Mouse (Mus musculus) myocyte (in vitro differentiated cells): ENCODE measurements around the gene Morn1.

Experiments
- MAX ChIP-seq: IDR thresholded peaks from one replicate; pipeline ENCODE4 v1.6.1; 2011; ENCODE audit warnings: low read depth, mild to moderate bottlenecking, control low read depth
- MYOD1 ChIP-seq, 3 experiments: IDR thresholded peaks; one replicate each; pipeline ENCODE4 v1.6.1; 2011; ENCODE audit warnings: control low read depth in 2 of 3, low read depth in 2 of 3, mild to moderate bottlenecking in 2 of 3, moderate library complexity in 1 of 3; ENCODE audit not compliant: insufficient read length in 2 of 3, control insufficient read depth in 1 of 3
- POLR2A ChIP-seq: IDR thresholded peaks from one replicate; pipeline ENCODE4 v1.6.1; 2011; ENCODE audit warnings: low read depth, mild to moderate bottlenecking, control low read depth, moderate library complexity; ENCODE audit not compliant: insufficient read length
- POLR2AphosphoS2 ChIP-seq: IDR thresholded peaks from one replicate; pipeline ENCODE4 v1.6.1; 2011; ENCODE audit warnings: low read depth, control low read depth; ENCODE audit not compliant: insufficient read length
- REST ChIP-seq: IDR thresholded peaks from one replicate; pipeline ENCODE4 v1.6.1; 2011; ENCODE audit warnings: mild to moderate bottlenecking, control low read depth, moderate library complexity; ENCODE audit not compliant: insufficient read depth, insufficient read length
- TCF12 ChIP-seq: IDR thresholded peaks from one replicate; pipeline ENCODE4 v1.6.1; 2011; ENCODE audit warnings: mild to moderate bottlenecking, control low read depth; ENCODE audit not compliant: poor library complexity, insufficient read depth, severe bottlenecking
- TCF3 ChIP-seq: IDR thresholded peaks from one replicate; pipeline ENCODE4 v1.6.1; 2011; ENCODE audit warnings: low read depth, control low read depth; ENCODE audit not compliant: insufficient read length
- USF1 ChIP-seq: IDR thresholded peaks from one replicate; pipeline ENCODE4 v1.6.1; 2011; ENCODE audit warnings: low read depth, mild to moderate bottlenecking, control low read depth, moderate library complexity

DNA sequence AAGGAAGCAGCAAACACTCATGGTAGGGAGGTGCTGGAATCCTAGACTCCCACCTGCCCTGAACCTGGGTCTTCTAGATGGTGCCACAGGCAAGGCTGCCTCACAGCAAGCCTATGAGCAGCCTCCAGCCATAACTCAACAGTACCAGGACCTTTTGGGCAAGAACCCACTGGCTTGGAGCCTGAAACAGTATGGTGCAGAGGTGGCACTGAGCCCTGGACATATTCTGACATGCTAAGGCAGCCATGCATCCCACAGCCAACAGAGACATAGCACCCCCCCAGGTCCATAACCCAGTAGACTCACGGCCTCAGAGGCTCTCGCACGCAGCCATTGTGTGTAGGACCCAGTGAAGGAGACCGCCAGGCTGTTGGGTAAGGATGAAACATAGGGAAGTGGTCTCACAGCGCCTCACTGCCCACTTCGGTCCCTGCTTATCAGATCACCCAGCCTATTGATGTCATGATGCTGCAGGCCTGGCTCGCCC, 48.4 kb downstream of the Morn1 start:
- TF ChIP-seq POLR2A (no peak), USF1 (no peak), TCF12 (no peak), MAX (no peak), TCF3 (no peak), REST (no peak), MYOD1 (IDR thresholded peaks at IDR 0.05; ENCODE audit: control insufficient read depth in 1 of 3, insufficient read length in 2 of 3, low read depth in 2 of 3) (no peak), POLR2AphosphoS2 (no peak)
